Mouse (Mus musculus): ENCODE data around the gene Gm9767. TPM values are rescaled to one million over a fixed set of nuclear protein-coding genes. Genes with fewer than 3 reads are reported as not detected.

Gm9767 gene
- polyA plus RNA-seq, 1 experiment from 2014 or later: not detected

- Histone ChIP-seq H3K4me3 (replicated peaks; ENCODE audit: low read depth, low read length) (no peak overlapping the region), H3K4me1 (replicated peaks; ENCODE audit: insufficient read depth, low read length) (peaks cover 6% of the 10 kb centered on the region; the same call in 1 of the 2 replicates), H3K4me2 (ENCODE audit: low read length) (no peak overlapping the region), H3K27me3 (ENCODE audit: insufficient read depth, low read length) (peaks cover 13% of the 10 kb centered on the region; the same call in 1 of the 2 replicates), H3K9me3 (replicated peaks; ENCODE audit: low read length) (no peaks in the 10 kb centered on the region), H3K36me3 (ENCODE audit: insufficient read depth, low read length) (no peaks in the 10 kb centered on the region), H3K9ac (ENCODE audit: low read depth, low read length) (no peak overlapping the region), H3K27ac (no peak overlapping the region)
- DNase-seq (ENCODE audit: low spot score): no peak
- 91% methylated on average over 9 of the region's 9 CpGs for WGBS
- no peak for TF ChIP-seq CTCF (IDR thresholded peaks at IDR 0.05; ENCODE audit: low read depth)
- no peak for ATAC-seq (replicated peaks; ENCODE audit: low FRiP score, low read depth)
Observed at GRCm38 (mm10) chr10:26076949-26077348, 1.1 kb upstream of the Gm9767 start.

DNA sequence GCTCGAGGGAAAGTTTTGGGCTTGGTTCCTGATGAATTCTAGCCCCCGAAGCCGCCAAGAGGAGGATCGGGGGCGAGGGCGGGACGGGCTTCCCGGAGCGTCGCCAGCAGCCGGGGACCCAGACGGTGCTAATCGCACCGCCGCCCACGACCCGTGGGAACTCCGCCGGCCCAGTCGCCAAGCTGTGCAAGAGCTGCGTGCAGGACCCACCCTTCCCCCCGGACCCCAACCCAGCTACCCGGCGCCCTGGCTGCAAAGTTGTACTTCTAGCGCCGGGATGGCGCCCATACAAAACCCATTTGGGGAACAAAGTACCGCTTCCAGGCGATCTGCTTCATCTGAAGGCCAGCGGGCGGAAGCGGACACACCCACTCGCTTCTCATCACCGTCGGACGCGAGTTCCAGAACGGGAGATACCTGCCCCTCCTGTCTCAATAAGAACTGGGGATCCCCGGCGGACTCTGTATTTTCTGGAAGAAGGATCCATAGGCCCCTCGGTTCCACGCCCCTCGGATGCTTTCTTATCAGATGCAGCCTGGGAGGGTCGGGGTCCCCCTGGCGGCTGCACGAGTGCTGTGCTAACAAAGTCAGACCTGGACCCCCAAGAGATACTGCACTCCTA lies 577 bp downstream of the Gm9767 start, which contains the start of gene Tmem200a:
Gene Tmem200a (minus strand): TSS at position 532 of the 622 bp plus-strand sequence.
- no peaks in the 10 kb centered on the region for H3K9me3 ChIP-seq (replicated peaks; ENCODE audit: low read length)
- H3K27me3 ChIP-seq (ENCODE audit: insufficient read depth, low read length): peaks cover 13% of the 10 kb centered on the region; the same call in 1 of the 2 replicates
- H3K4me3 ChIP-seq (replicated peaks; ENCODE audit: low read depth, low read length): peak within 1 kb of the TSS; percentile 56
- ATAC-seq (replicated peaks; ENCODE audit: low FRiP score, low read depth) (peak; percentile 75), DNase-seq (ENCODE audit: low spot score) (peak; percentile 90)
- peak within 1 kb of the TSS; percentile 44 for H3K9ac ChIP-seq (ENCODE audit: low read depth, low read length)
- under 1% methylated on average over 46 of the region's 46 CpGs for WGBS
- H3K36me3 ChIP-seq (ENCODE audit: insufficient read depth, low read length): no peaks in the 10 kb centered on the region
- H3K4me2 ChIP-seq (ENCODE audit: low read length): peak within 1 kb of the TSS; percentile 77
- peaks cover 6% of the 10 kb centered on the region; the same call in 1 of the 2 replicates for H3K4me1 ChIP-seq (replicated peaks; ENCODE audit: insufficient read depth, low read length)
- H3K27ac ChIP-seq: no peak within 1 kb of the TSS
- peak; percentile 81 for TF ChIP-seq CTCF (IDR thresholded peaks at IDR 0.05; ENCODE audit: low read depth)

DNA sequence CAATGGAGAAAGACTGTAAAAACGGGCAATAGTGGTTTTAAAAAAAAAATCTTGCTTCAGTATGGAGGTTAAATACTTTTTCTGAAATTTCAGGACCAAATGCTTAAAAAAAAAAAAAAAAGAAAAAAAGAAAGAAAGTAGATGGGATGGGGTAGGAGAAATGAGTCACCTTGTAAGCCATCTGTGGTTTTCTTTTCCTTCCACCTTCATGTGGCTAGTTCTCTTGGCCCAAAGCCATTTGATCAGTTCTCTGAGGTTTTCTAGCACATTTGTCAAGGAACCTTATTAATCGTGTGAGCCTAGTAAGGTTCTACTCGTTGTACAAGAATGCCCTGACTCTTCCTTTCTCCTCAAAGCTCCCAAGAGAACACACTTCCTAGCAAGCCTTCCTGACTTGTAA lies 1.6 kb downstream of the Gm9767 start:
- no peak for TF ChIP-seq CTCF (IDR thresholded peaks at IDR 0.05; ENCODE audit: low read depth)
- WGBS: 74% methylated on average over 3 of the region's 3 CpGs
- no peak overlapping the region for H3K9ac ChIP-seq (ENCODE audit: low read depth, low read length)
- H3K27ac ChIP-seq: no peak overlapping the region
- H3K36me3 ChIP-seq (ENCODE audit: insufficient read depth, low read length): no peaks in the 10 kb centered on the region
- H3K4me2 ChIP-seq (ENCODE audit: low read length): no peak overlapping the region
- DNase-seq (ENCODE audit: low spot score) (no peak), ATAC-seq (replicated peaks; ENCODE audit: low FRiP score, low read depth) (no peak)
- H3K4me1 ChIP-seq (replicated peaks; ENCODE audit: insufficient read depth, low read length): peaks cover 6% of the 10 kb centered on the region; the same call in 1 of the 2 replicates
- H3K4me3 ChIP-seq (replicated peaks; ENCODE audit: low read depth, low read length): no peak overlapping the region
- H3K27me3 ChIP-seq (ENCODE audit: insufficient read depth, low read length): peaks cover 13% of the 10 kb centered on the region; the same call in 1 of the 2 replicates
- no peaks in the 10 kb centered on the region for H3K9me3 ChIP-seq (replicated peaks; ENCODE audit: low read length)

DNA sequence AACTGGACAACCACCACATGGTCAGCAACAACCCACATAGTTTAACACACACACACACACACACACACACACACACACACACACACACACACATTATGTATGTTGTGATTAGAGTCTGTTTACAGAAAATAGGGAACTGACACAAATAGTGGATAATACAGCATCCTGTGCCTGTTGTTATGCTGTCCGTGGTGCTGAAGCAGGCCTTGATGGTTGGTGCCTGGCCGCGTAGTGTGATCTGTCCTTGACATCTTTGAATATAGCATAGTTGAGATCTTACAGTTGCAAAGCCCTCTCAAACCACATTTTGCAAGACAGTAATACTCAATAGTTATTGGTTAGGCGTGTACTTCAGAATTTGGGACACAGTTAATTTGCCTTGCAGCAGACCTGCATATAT lies 4.0 kb downstream of the Gm9767 start:
- Histone ChIP-seq H3K4me2 (ENCODE audit: low read length) (no peak overlapping the region), H3K27ac (no peak overlapping the region), H3K27me3 (ENCODE audit: insufficient read depth, low read length) (peaks cover 13% of the 10 kb centered on the region; the same call in 1 of the 2 replicates), H3K9me3 (replicated peaks; ENCODE audit: low read length) (no peaks in the 10 kb centered on the region), H3K9ac (ENCODE audit: low read depth, low read length) (no peak overlapping the region), H3K4me1 (replicated peaks; ENCODE audit: insufficient read depth, low read length) (peaks cover 6% of the 10 kb centered on the region; the same call in 1 of the 2 replicates), H3K4me3 (replicated peaks; ENCODE audit: low read depth, low read length) (no peak overlapping the region), H3K36me3 (ENCODE audit: insufficient read depth, low read length) (no peaks in the 10 kb centered on the region)
- DNase-seq (ENCODE audit: low spot score): peak; percentile 11
- whole genome bisulfite sequencing: 63% methylated on average over 4 of the region's 4 CpGs
- TF ChIP-seq CTCF (IDR thresholded peaks at IDR 0.05; ENCODE audit: low read depth): no peak
- no peak for ATAC-seq (replicated peaks; ENCODE audit: low FRiP score, low read depth)

- WGBS: 78% methylated on average over 3 of the region's 3 CpGs
- Histone ChIP-seq H3K9ac (ENCODE audit: low read depth, low read length) (no peak overlapping the region), H3K36me3 (ENCODE audit: insufficient read depth, low read length) (no peaks in the 10 kb centered on the region), H3K9me3 (replicated peaks; ENCODE audit: low read length) (no peaks in the 10 kb centered on the region), H3K27ac (no peak overlapping the region), H3K27me3 (ENCODE audit: insufficient read depth, low read length) (no peaks in the 10 kb centered on the region), H3K4me2 (ENCODE audit: low read length) (no peak overlapping the region), H3K4me1 (replicated peaks; ENCODE audit: insufficient read depth, low read length) (no peaks in the 10 kb centered on the region), H3K4me3 (replicated peaks; ENCODE audit: low read depth, low read length) (no peak overlapping the region)
- DNase-seq (ENCODE audit: low spot score) (no peak), ATAC-seq (replicated peaks; ENCODE audit: low FRiP score, low read depth) (no peak)
- no peak for TF ChIP-seq CTCF (IDR thresholded peaks at IDR 0.05; ENCODE audit: low read depth)
Observed at GRCm38 (mm10) chr10:26103330-26103982, 25.4 kb downstream of the Gm9767 start.

- no peak for ATAC-seq (replicated peaks; ENCODE audit: low FRiP score, low read depth)
Observed at GRCm38 (mm10) chr10:26114409-26114808, 36.4 kb downstream of the Gm9767 start.

More at GRCm38 (mm10) chr10:26114409-26114808, 36.4 kb downstream of the Gm9767 start:
- WGBS: 78% methylated on average over 4 of the region's 4 CpGs
- Histone ChIP-seq H3K4me3 (replicated peaks; ENCODE audit: low read depth, low read length) (no peak overlapping the region), H3K36me3 (ENCODE audit: insufficient read depth, low read length) (no peaks in the 10 kb centered on the region), H3K9me3 (replicated peaks; ENCODE audit: low read length) (no peaks in the 10 kb centered on the region), H3K27me3 (ENCODE audit: insufficient read depth, low read length) (no peaks in the 10 kb centered on the region), H3K4me1 (replicated peaks; ENCODE audit: insufficient read depth, low read length) (no peaks in the 10 kb centered on the region), H3K4me2 (ENCODE audit: low read length) (no peak overlapping the region), H3K27ac (no peak overlapping the region), H3K9ac (ENCODE audit: low read depth, low read length) (no peak overlapping the region)
- no peak for DNase-seq (ENCODE audit: low spot score)
- TF ChIP-seq CTCF (IDR thresholded peaks at IDR 0.05; ENCODE audit: low read depth): no peak
